Mouse (Mus musculus) lung, adult 2 months (tissue): ENCODE measurements around the gene Tctn3.

Experiments
- CTCF ChIP-seq: fragments of 200-500 bp; IDR thresholded peaks from 2 replicates; pipeline ENCODE4 v1.5.1; 2011; ENCODE audit warnings: mild to moderate bottlenecking, low read length, control low read depth; ENCODE audit not compliant: insufficient read depth
- POLR2A ChIP-seq: fragments of 200-500 bp; IDR thresholded peaks from 2 replicates; pipeline ENCODE4 v1.6.1; 2011; ENCODE audit warnings: low read depth, mild to moderate bottlenecking, control low read depth, low read length, borderline replicate concordance; ENCODE audit errors: extremely low read depth

DNA sequence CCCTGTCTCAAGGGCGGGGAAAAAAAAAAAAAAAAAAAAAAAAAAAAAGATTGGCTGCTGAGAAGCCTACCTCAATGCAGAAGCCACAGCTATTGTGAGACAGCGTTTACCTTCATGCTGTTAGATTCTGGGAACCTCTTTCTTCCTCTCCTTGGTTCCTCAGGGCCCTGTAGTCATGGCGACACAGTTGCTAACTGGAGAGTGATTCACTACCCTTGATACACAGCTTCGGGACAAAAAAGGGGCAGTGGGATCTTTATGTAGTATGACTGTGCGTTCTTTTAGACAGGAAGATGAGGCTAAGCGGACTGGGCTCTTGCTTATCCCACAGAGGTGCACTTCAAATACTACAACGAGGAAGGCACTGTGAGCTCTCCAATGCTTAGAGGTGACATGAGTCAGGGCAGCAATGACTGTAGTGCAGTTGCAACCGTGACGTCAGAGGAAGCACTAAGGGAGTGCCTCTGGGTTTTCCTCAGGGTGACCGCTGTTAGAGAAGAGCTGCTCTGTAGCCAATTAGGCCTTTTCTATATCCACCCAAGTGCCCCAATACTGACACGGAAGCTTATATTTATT is 27.8 kb upstream of the Tctn3 start:
- no peak for TF ChIP-seq CTCF
- TF ChIP-seq POLR2A = no peak
